Mouse (Mus musculus) skeletal muscle tissue, adult 2 months (tissue): ENCODE data around the gene Gm28053.
A peak's percentile ranks its signal among the peaks of the same experiment; 100 is the strongest.

ENCODE experiments used
- DNase-seq: peaks from one replicate; pipeline ENCODE4 v3.0.0-alpha.2; 2012; ENCODE audit warnings: low read depth, low spot score

Gene Gm28053

GRCm38 (mm10) chr6:48741273-48741672 is 22.9 kb downstream of the Gm28053 start:
- DNase-seq = no peak

DNA sequence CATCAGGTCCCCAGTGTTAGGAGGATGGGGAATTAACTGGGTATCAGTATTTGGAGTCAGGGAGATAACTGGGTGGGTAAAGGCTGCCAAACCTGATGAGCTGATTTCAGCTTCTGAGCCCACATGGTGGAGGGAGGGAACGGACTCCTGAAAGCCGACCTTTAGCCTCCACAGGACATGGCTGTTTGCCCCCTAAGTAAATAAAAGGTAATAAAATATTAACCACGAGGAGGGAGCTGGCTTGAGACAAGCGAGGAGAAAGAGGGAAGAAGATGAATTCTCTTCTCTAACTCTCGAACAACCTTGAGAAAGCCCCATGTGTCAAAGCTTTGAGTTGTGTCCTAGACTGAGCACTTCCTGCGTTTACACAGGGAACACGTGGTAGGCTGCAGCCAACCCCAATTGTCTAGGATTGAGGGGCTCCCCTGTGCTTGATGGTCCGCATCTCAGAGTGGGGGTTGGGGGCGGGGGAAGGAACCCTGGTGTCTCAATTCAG is 23.4 kb downstream of the Gm28053 start:
- DNase-seq = no peak

DNA sequence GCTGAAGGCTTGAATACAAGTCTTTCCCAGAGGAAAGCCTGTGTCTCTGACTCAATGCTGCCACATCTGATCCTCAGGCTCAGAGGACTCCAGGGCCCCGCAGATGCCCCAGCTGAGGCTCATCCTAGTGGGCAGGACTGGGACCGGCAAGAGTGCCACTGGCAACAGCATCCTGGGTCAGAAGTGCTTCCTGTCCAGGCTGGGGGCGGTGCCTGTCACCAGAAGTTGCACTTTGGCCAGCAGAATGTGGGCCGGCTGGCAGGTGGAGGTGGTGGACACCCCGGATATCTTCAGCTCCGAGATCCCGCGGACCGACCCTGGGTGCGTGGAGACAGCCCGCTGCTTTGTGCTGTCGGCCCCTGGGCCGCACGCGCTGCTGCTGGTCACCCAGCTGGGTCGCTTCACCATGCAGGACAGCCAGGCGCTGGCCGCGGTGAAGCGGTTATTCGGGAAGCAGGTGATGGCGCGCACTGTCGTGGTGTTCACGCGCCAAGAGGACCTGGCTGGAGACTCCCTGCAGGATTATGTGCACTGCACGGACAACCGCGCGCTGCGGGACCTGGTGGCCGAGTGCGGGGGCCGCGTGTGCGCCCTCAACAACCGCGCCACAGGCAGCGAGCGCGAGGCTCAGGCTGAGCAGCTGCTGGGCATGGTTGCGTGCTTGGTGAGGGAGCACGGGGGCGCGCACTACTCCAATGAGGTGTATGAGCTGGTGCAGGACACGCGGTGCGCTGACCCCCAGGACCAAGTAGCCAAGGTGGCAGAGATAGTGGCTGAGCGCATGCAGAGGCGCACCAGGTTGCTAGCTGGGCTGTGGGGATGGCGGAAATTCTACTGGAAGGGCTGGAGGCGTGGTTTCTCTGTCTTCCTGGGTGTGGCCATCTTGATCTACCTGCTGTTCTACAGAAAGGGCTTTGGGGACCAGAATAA is 24.3 kb downstream of the Gm28053 start:
- DNase-seq = no peak

DNA sequence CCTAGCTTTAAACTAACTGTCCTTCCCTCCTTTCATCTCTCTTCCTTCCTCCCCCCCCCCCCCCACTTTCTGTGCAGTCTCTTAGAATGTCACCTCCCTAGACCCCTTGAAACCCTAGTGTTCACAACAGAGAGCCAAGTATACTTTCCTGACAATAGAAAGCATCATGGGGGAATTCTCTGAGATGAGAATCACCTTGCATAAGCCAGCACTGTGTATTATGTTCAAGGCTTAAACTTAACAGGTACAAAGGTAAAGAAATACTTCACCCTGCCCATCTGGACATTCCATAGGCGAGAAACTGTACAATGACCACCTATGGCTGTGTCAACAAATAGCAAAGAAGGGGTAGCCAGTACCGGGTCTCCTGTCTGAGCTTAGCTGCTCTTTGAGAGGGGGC is 27.1 kb downstream of the Gm28053 start:
- DNase-seq = no peak

GRCm38 (mm10) chr6:48745959-48746889 is 27.8 kb downstream of the Gm28053 start, which contains the start of gene Gimap5:
Gimap5 (plus strand) TSS chr6:48746197.
- peak; percentile 56 for DNase-seq

- no peak for DNase-seq
These were observed 28.9 kb downstream of the Gm28053 start for GRCm38 (mm10) chr6:48747091-48747966.

DNA sequence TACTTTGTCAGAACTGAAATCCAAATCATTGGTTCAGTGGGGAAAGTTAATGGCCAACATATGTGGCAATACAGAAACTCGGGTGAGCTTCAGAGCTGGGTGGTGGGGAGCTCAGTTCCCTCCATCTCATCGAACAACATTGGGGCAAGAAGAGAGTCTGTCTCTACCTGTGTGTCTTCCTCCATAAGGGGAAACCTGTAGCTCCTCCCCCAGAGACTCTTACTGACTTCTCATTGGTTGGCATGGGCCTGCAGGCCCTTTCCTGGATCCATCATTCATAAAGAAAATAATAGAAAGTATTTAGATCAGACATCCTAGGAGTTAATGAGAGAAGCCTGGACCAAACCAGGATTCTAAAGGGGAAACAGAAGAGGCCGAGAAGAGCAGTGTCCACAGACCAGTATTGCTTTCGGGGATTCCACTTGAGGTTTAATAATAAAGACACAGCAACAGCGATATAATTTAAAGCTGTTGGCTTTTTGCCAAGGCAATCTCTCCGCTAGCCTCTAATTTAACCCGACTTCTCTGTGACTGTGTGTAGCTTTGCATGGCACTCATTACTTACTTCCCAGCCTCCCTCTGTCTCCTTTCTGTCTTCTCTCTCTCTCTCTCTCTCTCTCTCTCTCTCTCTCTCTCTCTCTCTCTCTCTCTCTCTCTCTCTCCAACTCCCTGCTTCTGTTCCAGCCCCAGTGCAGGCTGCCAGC is 45.3 kb downstream of the Gm28053 start:
- DNase-seq = no peak

GRCm38 (mm10) chr6:48764496-48764895 is 46.1 kb downstream of the Gm28053 start:
- DNase-seq = no peak

- no peak for DNase-seq
These were observed 49.9 kb downstream of the Gm28053 start for GRCm38 (mm10) chr6:48768178-48768869.

DNA sequence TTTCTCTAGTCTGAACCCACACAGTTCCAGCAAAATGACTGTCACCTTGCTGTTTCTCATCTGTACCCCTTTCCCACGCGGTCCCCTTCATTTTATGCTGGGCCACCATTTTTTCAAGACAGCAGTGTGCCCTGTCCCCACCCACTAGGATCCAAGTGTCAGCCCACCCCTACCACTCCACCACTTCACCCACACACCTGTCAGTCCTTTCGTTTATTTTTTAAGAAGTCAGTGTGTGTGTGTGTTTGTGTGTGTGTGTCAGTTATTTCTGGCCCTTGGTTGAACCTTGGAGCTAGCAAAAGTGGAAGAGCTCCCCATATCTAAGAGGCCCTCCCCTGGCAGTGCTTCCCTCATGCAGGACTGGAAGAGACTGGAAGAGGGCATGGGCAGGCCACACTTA is 50.5 kb downstream of the Gm28053 start:
- no peak for DNase-seq

DNA sequence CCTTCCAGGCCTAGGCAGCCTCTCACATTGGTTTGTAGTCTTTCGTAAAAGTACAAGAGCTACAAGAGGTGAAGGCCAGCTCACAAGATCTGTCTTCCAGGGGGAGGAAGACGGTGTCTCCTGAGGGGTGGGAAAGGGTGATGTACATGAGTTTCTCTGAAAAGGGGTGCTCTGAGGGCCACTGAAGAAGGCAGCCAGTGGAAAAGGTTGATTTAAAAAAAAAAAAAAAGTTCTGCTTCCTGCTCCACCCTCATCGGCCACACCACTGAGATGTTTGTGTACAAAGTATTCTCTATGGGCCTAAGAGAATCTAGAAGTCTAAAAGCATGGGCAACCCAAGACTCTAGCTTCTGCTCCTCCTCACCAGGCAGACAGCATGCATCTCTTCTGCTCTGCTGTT is 52.3 kb downstream of the Gm28053 start, which contains the start of gene Gimap3:
Gimap3 (minus strand) TSS at position 156 of the 400 bp plus-strand sequence.
- DNase-seq = no peak

- peak; percentile 61 for DNase-seq
These were observed 53.6 kb downstream of the Gm28053 start for GRCm38 (mm10) chr6:48772030-48772429.

DNA sequence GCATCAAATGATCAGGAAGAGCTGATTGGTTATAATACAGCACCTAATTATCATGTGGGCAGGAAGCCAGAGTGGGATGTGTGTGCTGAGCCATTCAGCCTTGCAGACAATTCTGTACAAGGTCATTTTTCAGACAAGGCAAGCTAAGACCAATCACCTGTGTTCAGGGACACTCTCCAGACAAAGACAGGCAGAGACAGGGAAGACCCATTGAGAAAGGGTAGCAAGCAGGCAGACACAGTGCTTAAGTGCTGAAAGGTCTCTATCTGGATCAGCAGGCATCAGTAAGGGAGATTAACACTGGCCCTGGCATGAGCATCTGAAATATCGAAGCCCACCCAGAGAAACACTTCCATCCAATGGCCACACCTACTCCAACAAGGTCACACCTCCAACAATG is 66.0 kb downstream of the Gm28053 start:
- no peak for DNase-seq

DNA sequence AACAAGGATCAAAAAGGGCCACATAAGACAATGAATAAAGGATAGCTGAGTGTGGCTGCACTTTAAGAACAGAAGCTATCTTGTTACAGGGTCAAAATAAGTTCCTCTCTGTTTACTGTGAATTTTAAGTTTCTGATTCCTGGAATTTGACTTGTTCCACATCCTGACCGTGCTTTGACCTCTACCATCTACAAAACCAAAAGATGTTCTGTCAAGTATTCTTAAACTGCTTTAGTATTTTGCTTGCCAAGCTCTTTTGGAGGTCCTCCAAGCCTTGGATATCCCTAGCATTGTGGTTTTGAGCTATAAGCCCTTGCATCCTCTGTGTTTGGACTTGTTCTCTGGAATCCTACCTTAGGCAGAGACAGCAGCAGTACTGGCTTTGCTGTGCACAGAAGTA is 66.8 kb downstream of the Gm28053 start:
- DNase-seq = peak; percentile 64

DNA sequence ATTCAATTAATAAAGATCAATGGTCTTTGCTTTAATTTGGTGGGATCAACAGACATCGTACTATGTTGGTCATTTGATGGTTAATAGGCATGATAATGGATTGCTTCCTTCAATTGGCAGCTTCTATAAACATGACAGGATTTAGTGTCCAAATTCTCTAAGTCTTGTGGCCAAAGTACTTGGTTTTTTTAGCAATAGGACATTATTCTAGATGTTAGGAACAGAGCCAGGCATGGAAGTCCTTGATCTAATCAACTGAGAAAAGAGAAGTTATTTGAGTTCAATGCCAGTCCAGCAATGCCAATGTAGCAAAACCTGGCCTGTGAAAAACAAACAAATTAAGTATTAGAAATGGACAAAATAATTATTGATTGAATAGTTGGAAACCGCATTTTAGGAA is 67.2 kb downstream of the Gm28053 start:
- DNase-seq = no peak

- no peak for DNase-seq
These were observed 69.5 kb downstream of the Gm28053 start for GRCm38 (mm10) chr6:48787867-48788266.

- no peak for DNase-seq
These were observed 83.5 kb downstream of the Gm28053 start for GRCm38 (mm10) chr6:48801897-48802296.
